Mouse (Mus musculus) stomach, postnatal 0 days (tissue): ENCODE measurements around the gene Idh2.
A peak's percentile ranks its signal among the peaks of the same experiment; 100 is the strongest.

ENCODE experiments used
- CTCF ChIP-seq: IDR thresholded peaks from 2 replicates; pipeline ENCODE4 v1.5.1; 2016; ENCODE audit warnings: antibody characterized with exemption, low read depth, mild to moderate bottlenecking, moderate library complexity
- EP300 ChIP-seq: optimal IDR thresholded peaks from 2 replicates; pipeline ENCODE3; 2016; ENCODE audit warnings: antibody characterized with exemption

DNA sequence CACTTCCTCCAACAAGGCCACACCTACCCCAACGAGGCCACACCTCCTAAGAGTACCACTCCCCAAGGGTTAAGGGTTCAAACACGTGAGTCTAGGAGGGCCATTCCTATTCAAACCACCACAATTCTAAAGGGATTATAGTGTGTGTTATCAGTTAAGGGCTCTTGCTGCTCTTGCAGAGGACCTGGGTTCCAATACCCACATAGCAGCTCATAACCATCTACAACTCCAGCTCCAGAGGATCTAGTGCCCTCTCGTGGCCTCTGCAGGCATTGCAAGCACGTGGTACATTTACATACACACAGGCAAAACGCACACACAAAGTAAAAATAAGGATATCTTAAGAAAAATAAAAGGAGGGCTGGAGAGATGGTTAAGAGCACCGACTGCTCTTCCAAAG, 37.0 kb upstream of the Idh2 start:
- TF ChIP-seq CTCF (peak; percentile 66), EP300 (no peak)
